8 mouse cellular contexts compared by ENCODE assay signal in genomic region chr6:83453706-83454105, GRCm38 (mm10). TPM values are rescaled to one million over a fixed set of nuclear protein-coding genes. Genes with fewer than 3 reads are reported as not detected.
A peak's percentile ranks its signal among the peaks of the same experiment; 100 is the strongest.
DNase-seq lines count a peak whose midpoint lies in the region; ATAC-seq lines count a peak whose summit lies in the region.

No protein-coding gene starts in this region.

- no peak for DNase-seq in lung, postnatal 14 days
- no peak for DNase-seq in forebrain, embryonic 11.5 days (ENCODE audit: low spot score)
- DNase-seq in urinary bladder, postnatal 14 days (ENCODE audit: low spot score) = no peak
- DNase-seq in adrenal gland, adult 18-20 months (ENCODE audit: low spot score in 2 of 2) = no peak
- DNase-seq in adrenal gland, postnatal 25 days = no peak

- H3K4me2 ChIP-seq in lung, embryonic 15.5 days = peak overlapping the region; percentile 91
- H3K4me2 ChIP-seq in forebrain, embryonic 11.5 days (ENCODE audit: low read depth, low read length, severe bottlenecking) = peak overlapping the region; percentile 64
- H3K4me2 ChIP-seq in limb, embryonic 13.5 days (replicated peaks) = peak overlapping the region; percentile 89
- H3K4me2 ChIP-seq in neural tube, embryonic 15.5 days = peak overlapping the region; percentile 94

- H3K9me3 ChIP-seq in lung, embryonic 15.5 days = no peaks in the 10 kb centered on the region
- no peaks in the 10 kb centered on the region for H3K9me3 ChIP-seq in forebrain, embryonic 11.5 days (ENCODE audit: control insufficient read depth, low read length)
- no peaks in the 10 kb centered on the region for H3K9me3 ChIP-seq in limb, embryonic 13.5 days
- no peaks in the 10 kb centered on the region for H3K9me3 ChIP-seq in neural tube, embryonic 15.5 days (replicated peaks)

- peak overlapping the region; percentile 76 for H3K4me3 ChIP-seq in lung, embryonic 15.5 days
- peak overlapping the region; percentile 89; the same call in 1 of the 2 replicates for H3K4me3 ChIP-seq in forebrain, embryonic 11.5 days (ENCODE audit: low read depth, low read length)
- peak overlapping the region; percentile 87 for H3K4me3 ChIP-seq in limb, embryonic 13.5 days
- peak overlapping the region; percentile 78 for H3K4me3 ChIP-seq in neural tube, embryonic 15.5 days (replicated peaks)

- H3K4me1 ChIP-seq in lung, embryonic 15.5 days = peaks cover 73% of the 10 kb centered on the region
- peaks cover 22% of the 10 kb centered on the region for H3K4me1 ChIP-seq in forebrain, embryonic 11.5 days (replicated peaks; ENCODE audit: control insufficient read depth, insufficient read depth, low read length)
- H3K4me1 ChIP-seq in limb, embryonic 13.5 days = peaks cover 74% of the 10 kb centered on the region
- peaks cover 77% of the 10 kb centered on the region for H3K4me1 ChIP-seq in neural tube, embryonic 15.5 days

- H3K27ac ChIP-seq in lung, embryonic 15.5 days = peak overlapping the region; percentile 16
- H3K27ac ChIP-seq in forebrain, embryonic 11.5 days (ENCODE audit: low read depth, low read length) = no peak overlapping the region
- no peak overlapping the region for H3K27ac ChIP-seq in limb, embryonic 13.5 days
- H3K27ac ChIP-seq in neural tube, embryonic 15.5 days (replicated peaks) = no peak overlapping the region

- no peaks in the 10 kb centered on the region for H3K36me3 ChIP-seq in lung, embryonic 15.5 days
- no peaks in the 10 kb centered on the region; the same call in 1 of the 2 replicates for H3K36me3 ChIP-seq in forebrain, embryonic 11.5 days (ENCODE audit: control insufficient read depth, insufficient read depth, low read length)
- H3K36me3 ChIP-seq in limb, embryonic 13.5 days = peaks cover 27% of the 10 kb centered on the region
- H3K36me3 ChIP-seq in neural tube, embryonic 15.5 days = no peaks in the 10 kb centered on the region

- no peaks in the 10 kb centered on the region for H3K27me3 ChIP-seq in lung, embryonic 15.5 days
- no peaks in the 10 kb centered on the region for H3K27me3 ChIP-seq in forebrain, embryonic 11.5 days (ENCODE audit: control insufficient read depth, insufficient read depth, low read length)
- H3K27me3 ChIP-seq in limb, embryonic 13.5 days = no peaks in the 10 kb centered on the region
- no peaks in the 10 kb centered on the region for H3K27me3 ChIP-seq in neural tube, embryonic 15.5 days (replicated peaks)

- no peak overlapping the region for H3K9ac ChIP-seq in lung, embryonic 15.5 days
- peak overlapping the region; percentile 23; the same call in 1 of the 2 replicates for H3K9ac ChIP-seq in forebrain, embryonic 11.5 days (ENCODE audit: low read length)
- peak overlapping the region; percentile 63 for H3K9ac ChIP-seq in limb, embryonic 13.5 days
- H3K9ac ChIP-seq in neural tube, embryonic 15.5 days (replicated peaks) = peak overlapping the region; percentile 91

- ATAC-seq in lung, embryonic 15.5 days (ENCODE audit: borderline replicate concordance, extremely low read depth, low FRiP score, low TSS enrichment) = no peak
- no peak for ATAC-seq in forebrain, embryonic 11.5 days (replicated peaks; ENCODE audit: low FRiP score)
- no peak for ATAC-seq in limb, embryonic 13.5 days (ENCODE audit: low FRiP score, low read depth)
- ATAC-seq in neural tube, embryonic 15.5 days (ENCODE audit: low FRiP score) = 0 out of 2 replicates have a peak, but pooled peaks have one; percentile 4

- WGBS in lung, embryonic 15.5 days = 26% methylated on average over 11 of the region's 11 CpGs
- 60% methylated on average over 11 of the region's 11 CpGs for WGBS in forebrain, embryonic 11.5 days
- WGBS in limb, embryonic 13.5 days = 35% methylated on average over 11 of the region's 11 CpGs
- 22% methylated on average over 11 of the region's 11 CpGs for WGBS in neural tube, embryonic 15.5 days

RNA-seq across cellular contexts. Expression of gene Tet3, which starts 5.2 kb away (rescaled TPM):
- 36.1 and 37.1 TPM in 2 replicates for polyA plus RNA-seq in lung, embryonic 15.5 days (2015; fragmentation: Nextera tagmentation; extraction: Ambion mirVana)
- 49.9 and 56.0 TPM in 2 replicates for polyA plus RNA-seq in forebrain, embryonic 11.5 days (2014; fragmentation: Nextera tagmentation; extraction: Ambion mirVana)
- 51.6 and 63.1 TPM in 2 replicates for polyA plus RNA-seq in limb, embryonic 13.5 days (2015; fragmentation: Nextera tagmentation; extraction: Ambion mirVana)
- 57.9 and 58.9 TPM in 2 replicates for polyA plus RNA-seq in neural tube, embryonic 15.5 days (2015; fragmentation: Nextera tagmentation; extraction: Ambion mirVana)
- total RNA-seq in adrenal gland, adult 18-20 months (2021) = 10 to 100 TPM; 24.2 to 25.7 TPM
- 38.5 and 52.6 TPM in 2 replicates for total RNA-seq in adrenal gland, postnatal 25 days (2021)

RNA-seq across cellular contexts. Expression of gene Dguok, which starts 53.1 kb away (rescaled TPM):
- 78.5 and 80.3 TPM in 2 replicates for polyA plus RNA-seq in lung, embryonic 15.5 days (2015; fragmentation: Nextera tagmentation; extraction: Ambion mirVana)
- polyA plus RNA-seq in forebrain, embryonic 11.5 days (2014; fragmentation: Nextera tagmentation; extraction: Ambion mirVana) = 57.9 and 60.6 TPM in 2 replicates
- polyA plus RNA-seq in limb, embryonic 13.5 days (2015; fragmentation: Nextera tagmentation; extraction: Ambion mirVana) = 88.4 and 89.5 TPM in 2 replicates
- 74.3 and 74.4 TPM in 2 replicates for polyA plus RNA-seq in neural tube, embryonic 15.5 days (2015; fragmentation: Nextera tagmentation; extraction: Ambion mirVana)
- 10 to 100 TPM; 36.7 to 38.4 TPM for total RNA-seq in adrenal gland, adult 18-20 months (2021)
- 50.2 and 56.8 TPM in 2 replicates for total RNA-seq in adrenal gland, postnatal 25 days (2021)
